Mouse (Mus musculus): ENCODE results near the gene Tmem150c.
A peak's percentile ranks its signal among the peaks of the same experiment; 100 is the strongest.

The Tmem150c gene

DNA sequence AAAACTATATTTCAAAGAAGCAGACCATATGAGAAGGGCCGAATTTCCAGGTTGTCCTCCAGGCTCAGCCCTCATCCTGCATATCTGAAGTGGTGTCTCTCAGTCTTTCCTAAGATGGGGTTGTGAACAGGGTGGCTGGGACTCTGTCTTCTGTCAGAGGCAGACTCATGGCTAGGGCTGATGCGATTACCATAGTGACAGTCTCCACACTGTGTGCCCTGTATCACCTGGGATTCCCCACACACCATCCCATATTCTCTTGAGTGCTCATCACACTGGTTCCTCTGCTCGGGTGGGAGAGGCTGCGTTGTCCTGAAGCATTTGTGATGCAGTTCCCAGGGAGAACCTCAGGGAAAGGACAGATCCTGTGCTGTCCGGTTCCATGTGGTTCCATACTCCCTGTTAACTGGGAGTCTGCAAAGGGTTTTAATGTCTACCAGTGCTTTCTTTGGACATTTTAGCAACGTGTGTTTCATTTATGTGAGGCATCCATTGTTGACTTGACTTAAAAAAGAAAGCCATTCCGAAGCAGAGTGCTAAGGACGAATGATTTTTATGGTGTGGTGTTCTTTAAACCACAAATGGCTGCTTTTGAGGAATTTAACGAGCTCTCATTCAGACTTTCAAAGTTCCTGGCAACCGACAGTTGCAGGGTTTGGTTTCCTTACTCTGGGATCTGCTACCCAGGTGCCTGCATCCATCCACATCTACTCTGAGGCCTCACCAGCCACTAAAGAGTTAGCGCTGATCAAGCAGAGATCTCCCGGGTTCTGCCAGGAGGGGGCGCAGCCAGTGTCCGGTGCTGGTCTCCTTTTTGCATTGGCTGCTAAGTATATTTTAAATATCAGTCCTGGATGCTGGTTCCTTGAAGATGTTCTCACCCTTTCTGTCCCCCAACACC is 7.2 kb upstream of the Tmem150c start:
- peak; percentile 35 for DNase-seq (ENCODE audit: low read depth, low spot score)

DNA sequence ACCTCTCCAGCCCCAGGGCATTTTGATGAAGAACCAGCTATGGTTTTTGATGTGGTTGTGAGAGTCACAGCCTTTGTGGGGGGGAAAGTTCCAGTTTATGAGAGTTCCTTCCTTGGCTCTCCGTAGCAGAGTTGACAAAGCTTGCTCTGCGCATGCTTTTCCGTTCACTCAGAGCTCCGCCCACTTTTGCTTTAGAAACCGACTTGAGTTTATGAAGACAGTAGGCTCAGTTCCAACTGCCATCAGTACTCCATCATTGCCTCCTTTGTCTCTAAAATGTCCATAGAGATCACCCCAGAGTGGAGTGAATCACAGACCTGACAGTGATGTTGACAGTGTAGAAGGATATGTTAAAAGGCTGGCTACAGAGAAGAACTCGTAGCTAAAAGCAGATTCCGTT is 3.8 kb upstream of the Tmem150c start:
- no peak for DNase-seq (ENCODE audit: low read depth, low spot score)

- DNase-seq (ENCODE audit: low read depth, low spot score): no peak
Measured at GRCm38 (mm10) chr5:100162857-100163256, 3.2 kb upstream of the Tmem150c start.

GRCm38 (mm10) chr5:100162053-100162452 is 2.4 kb upstream of the Tmem150c start:
- DNase-seq (ENCODE audit: low read depth, low spot score): no peak

DNA sequence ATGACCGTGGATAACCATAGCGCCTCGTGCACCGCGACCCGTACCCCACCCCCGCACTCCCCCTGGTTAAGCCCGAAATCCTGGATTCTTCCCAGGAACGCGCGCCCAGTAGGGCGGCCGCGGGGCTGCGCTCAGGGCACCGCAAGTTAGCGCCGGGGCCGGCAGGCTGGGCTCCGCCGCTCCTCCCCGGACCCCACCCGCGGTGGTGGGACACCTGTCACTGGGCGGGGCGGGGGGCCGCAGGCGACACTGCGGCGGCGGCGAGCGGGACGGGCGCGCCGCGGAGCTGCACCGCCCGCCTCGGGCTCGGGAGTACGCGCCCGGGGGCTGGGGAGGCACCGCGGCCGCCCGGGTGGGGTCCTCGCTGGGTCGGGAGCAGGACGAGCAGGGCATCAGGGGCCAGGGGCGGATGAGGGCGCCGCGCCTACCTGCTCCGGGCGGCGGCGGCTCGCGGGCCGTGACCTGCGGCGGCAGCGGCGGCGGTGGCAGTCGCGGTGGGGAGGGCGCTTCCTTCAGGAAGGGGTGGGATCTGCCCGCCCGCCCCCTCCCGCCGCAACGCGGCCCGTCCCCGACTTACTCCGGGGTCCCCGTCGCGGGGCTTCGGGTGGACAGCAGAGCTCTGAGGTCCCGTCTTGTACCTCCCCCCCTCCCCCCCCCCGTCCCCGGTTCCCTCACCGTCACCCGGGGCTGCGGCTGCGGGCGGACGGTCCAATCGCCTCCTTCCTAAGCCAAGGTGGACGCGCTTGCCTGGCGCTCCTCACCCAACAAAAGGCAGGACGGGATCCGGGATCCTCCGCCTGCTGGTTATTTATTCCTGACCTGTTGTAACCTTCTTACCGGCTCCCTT is 594 bp downstream of the Tmem150c start:
- no peak for DNase-seq (ENCODE audit: low read depth, low spot score)

- DNase-seq (ENCODE audit: low read depth, low spot score): no peak
Measured at GRCm38 (mm10) chr5:100158301-100158700, 1.3 kb downstream of the Tmem150c start.

GRCm38 (mm10) chr5:100155646-100156045 is 4.0 kb downstream of the Tmem150c start:
- DNase-seq (ENCODE audit: low read depth, low spot score): no peak

- DNase-seq (ENCODE audit: low read depth, low spot score): peak; percentile 54
Measured at GRCm38 (mm10) chr5:100149967-100150366, 9.6 kb downstream of the Tmem150c start.

DNA sequence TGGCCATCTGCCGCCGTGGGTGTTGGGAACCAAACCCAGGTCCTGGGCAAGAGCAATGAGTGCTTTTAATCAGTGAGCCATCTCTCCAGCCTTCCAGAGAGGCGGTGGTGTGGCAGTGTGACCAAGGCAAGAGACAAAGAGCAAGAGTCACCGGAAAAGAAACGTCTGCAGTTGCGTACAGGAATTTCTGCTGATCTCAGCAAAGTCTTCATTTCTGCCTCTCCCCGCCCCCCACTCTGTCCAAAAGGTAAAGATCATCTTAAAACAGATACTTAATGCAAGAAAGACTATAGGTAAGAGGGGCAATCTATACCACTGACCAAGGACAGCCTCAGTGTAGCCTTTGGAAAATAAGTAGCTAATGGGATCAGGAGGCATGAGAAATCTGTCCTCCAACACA is 14.8 kb downstream of the Tmem150c start:
- no peak for DNase-seq (ENCODE audit: low read depth, low spot score)

DNA sequence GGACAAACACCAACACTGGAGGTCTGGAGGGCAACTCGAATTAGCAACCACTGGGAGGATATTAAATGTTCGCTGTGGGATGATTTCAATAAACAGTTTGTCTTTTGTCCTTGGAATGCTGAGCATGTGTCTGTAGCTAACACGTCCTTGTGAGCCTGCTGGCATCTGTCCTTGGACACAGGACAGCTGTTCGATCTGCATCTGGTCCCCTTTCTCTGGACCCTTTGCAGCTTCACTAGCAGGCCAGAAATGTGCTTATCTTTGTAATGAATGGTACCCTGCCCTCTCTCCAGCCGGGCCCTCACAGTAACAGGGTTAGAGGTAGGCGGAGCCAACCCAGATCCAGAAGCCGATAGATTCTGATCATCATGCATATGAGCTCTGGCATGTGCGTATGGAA is 32.3 kb downstream of the Tmem150c start:
- no peak for DNase-seq (ENCODE audit: low read depth, low spot score)

DNA sequence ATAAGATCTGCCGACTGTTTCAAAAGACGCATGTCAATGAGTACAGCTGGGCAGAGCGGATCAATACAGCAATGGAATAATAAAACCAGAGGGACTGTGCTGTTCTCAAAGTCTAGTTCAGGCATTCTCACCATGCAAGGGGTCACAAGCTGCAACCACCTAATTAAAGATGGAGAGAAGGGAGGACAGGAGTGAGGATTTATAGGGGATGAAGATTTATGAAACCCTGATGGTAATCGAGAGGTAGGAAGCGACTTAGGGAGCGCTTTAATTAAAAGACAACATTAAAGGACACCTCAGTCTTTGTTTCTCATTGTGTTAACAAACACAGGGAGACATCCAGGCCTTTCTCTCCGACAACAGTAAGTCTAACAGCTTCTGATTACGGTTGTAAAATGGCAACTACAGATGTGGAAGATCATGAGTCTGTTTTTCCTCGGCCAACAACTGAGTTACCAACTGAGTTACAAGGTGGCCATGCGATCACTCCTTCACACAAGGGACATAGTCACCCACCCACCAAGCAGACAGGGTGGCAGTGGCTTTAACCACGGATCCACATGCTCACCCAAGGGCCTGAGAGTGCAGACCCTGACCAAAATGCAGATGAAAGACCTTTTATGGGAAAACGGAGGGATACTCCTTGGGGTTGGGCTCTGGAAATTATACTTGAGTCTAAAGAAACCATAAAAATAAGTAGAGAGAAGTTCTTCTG is 34.0 kb downstream of the Tmem150c start:
- no peak for DNase-seq (ENCODE audit: low read depth, low spot score)

DNA sequence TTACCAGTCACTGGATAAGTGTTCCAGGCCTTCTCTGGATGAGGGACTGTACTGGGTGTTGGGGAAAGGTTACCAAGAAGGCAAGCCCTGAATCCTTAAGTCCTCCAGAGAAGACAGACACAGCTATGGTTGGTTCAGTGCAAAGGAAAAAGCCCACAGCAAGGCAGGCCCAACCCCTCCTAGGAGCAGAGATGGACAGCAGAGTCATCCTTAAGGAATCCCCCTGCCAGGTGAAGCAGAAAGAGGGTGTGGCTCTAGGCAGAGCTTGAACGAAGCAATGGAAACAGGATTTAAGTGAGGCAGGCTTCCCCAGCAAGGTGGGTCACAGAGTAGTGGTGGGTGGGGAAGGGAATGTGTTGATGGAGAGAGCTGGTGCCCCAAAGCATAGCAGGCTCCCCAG is 35.1 kb downstream of the Tmem150c start:
- DNase-seq (ENCODE audit: low read depth, low spot score): no peak

DNA sequence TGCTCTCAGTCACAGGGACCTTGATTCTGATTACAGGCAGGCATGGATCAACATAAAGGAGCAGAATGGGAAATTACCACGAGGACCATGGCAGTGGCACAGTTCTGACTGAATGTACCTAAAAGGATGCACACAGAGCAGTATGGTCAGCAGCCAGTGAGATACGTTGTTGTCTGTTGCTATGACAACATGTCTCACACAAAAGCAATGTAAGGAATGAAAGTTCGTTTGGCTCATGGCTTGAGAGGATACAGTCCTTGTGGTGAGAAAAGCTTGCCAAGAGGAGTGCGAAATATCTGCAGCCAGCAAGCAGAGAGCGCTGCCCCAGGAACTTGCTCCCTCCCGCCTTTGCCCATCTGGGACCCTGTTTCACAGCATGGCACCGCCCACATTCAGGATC is 36.3 kb downstream of the Tmem150c start:
- DNase-seq (ENCODE audit: low read depth, low spot score): no peak

DNA sequence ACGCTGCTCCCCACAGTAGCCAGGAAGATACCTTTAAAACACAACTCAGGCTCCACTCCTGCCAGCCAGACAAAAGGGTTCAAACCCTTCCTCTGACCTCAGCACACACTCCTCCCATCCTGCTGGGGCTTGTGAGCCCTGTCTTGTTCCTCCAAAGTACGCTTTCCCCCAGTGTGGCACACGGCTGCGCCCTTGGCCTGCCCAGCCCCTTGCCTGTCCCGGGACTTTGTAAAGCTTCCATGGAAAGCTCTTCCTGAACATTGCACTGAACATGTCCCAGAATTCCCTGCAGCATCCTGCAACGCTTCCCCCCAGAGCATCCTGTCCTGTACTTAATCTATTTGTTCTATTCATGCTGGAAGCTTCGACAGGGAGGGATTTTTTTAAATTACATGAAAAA is 38.4 kb downstream of the Tmem150c start:
- DNase-seq (ENCODE audit: low read depth, low spot score): no peak

- no peak for DNase-seq (ENCODE audit: low read depth, low spot score)
Measured at GRCm38 (mm10) chr5:100120711-100121141, 38.9 kb downstream of the Tmem150c start.

- DNase-seq (ENCODE audit: low read depth, low spot score): no peak
Measured at GRCm38 (mm10) chr5:100119331-100119730, 40.3 kb downstream of the Tmem150c start.

DNA sequence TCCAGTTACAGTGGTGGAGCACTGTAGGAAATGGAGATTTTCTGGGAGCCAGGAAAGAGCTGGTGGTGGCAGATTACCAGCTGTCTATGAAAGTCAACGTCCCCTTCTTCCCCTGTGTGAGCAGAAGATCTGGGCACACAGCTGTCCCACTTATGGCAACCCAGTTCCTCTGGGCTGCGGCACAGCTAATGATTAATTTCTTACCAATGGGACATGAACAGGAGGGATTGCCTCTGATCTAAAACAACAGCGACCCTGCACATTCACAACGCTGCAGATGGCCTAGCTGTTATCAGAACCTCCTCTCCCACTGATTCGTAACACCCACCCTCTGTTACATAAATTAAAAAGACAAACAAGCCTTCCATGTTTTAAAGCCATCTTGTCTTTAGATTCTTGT is 46.2 kb downstream of the Tmem150c start:
- no peak for DNase-seq (ENCODE audit: low read depth, low spot score)

DNA sequence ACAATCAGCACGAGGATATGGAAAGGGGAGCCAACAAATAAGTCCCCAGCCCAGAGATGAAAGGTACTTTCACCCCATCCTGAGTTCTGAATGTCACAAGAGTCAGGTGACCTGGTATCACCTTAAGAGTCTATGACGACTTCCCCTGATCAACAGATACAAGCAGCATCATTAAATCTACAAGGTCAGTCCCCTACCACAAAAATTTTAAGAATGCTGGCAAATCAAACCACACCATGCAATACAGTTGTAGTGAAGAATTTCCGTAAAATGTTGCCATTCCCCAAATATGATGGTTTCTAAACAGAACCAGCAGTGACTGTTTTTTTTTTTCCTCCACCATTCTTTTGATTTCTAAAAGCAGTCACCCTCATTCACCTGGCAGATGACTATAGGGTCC is 49.0 kb downstream of the Tmem150c start:
- no peak for DNase-seq (ENCODE audit: low read depth, low spot score)

GRCm38 (mm10) chr5:100109543-100110282 is 49.9 kb downstream of the Tmem150c start:
- no peak for DNase-seq (ENCODE audit: low read depth, low spot score)

GRCm38 (mm10) chr5:100108866-100109265 is 50.7 kb downstream of the Tmem150c start:
- no peak for DNase-seq (ENCODE audit: low read depth, low spot score)

- DNase-seq (ENCODE audit: low read depth, low spot score): no peak
Measured at GRCm38 (mm10) chr5:100102395-100102794, 57.2 kb downstream of the Tmem150c start.

Data from forelimb bud, embryonic 11.5 days (tissue).